ENCODE assay signal across 8 mouse cellular contexts in genomic region chr4:101292028-101292735, GRCm38 (mm10). TPM values are rescaled to one million over a fixed set of nuclear protein-coding genes. Genes with fewer than 3 reads are reported as not detected.
A peak's percentile ranks its signal among the peaks of the same experiment; 100 is the strongest.
DNase-seq lines count a peak whose midpoint lies in the region; ATAC-seq and TF ChIP-seq lines count a peak whose summit lies in the region.

No protein-coding gene starts in this region.

- H3K79me2 ChIP-seq in CH12.LX (replicated peaks; ENCODE audit: control insufficient read depth, extremely low read depth, insufficient read depth, poor library complexity, severe bottlenecking), result no peaks in the 10 kb centered on the region

- no peak for ATAC-seq in forebrain, embryonic 12.5 days (ENCODE audit: low FRiP score)
- peak; percentile 78 for ATAC-seq in heart, postnatal 0 days (ENCODE audit: insufficient read depth, low read depth)
- peak; percentile 85 for ATAC-seq in liver, postnatal 0 days
- peak; percentile 66 for ATAC-seq in neural tube, embryonic 13.5 days (ENCODE audit: low read depth)

- H3K9ac ChIP-seq in CH12.LX (ENCODE audit: insufficient read depth, low read depth), result no peak overlapping the region
- H3K9ac ChIP-seq in forebrain, embryonic 12.5 days, result peak overlapping the region; percentile 61
- H3K9ac ChIP-seq in heart, postnatal 0 days (replicated peaks; ENCODE audit: low read depth, low read length), result peak overlapping the region; percentile 60
- peak overlapping the region; percentile 74 for H3K9ac ChIP-seq in liver, postnatal 0 days (replicated peaks)
- peak overlapping the region; percentile 57 for H3K9ac ChIP-seq in neural tube, embryonic 13.5 days

- TF ChIP-seq RAD21 in CH12.LX (IDR thresholded peaks at IDR 0.05; ENCODE audit: low read depth, low read length), result no peak

- no peak overlapping the region for H3K27ac ChIP-seq in CH12.LX (ENCODE audit: insufficient read depth, low read depth)
- no peak overlapping the region for H3K27ac ChIP-seq in forebrain, embryonic 12.5 days
- H3K27ac ChIP-seq in heart, postnatal 0 days (ENCODE audit: low read depth), result peak overlapping the region; percentile 75
- H3K27ac ChIP-seq in liver, postnatal 0 days (ENCODE audit: low read depth), result peak overlapping the region; percentile 95
- H3K27ac ChIP-seq in neural tube, embryonic 13.5 days (replicated peaks), result no peak overlapping the region

- dilution Hi-C loops in CH12.LX (cut with MboI; ENCODE audit: extremely low pct_ligation_motif_present, extremely low pct_unique_long_range_greater_than_20kb, low sequenced_read_pairs), result no loop called here

- no peaks in the 10 kb centered on the region for H3K27me3 ChIP-seq in CH12.LX (replicated peaks)
- H3K27me3 ChIP-seq in forebrain, embryonic 12.5 days, result peaks cover 59% of the 10 kb centered on the region
- 0 out of 2 replicates have a peak, but pooled peaks cover 3% of the 10 kb centered on the region for H3K27me3 ChIP-seq in heart, postnatal 0 days (ENCODE audit: control insufficient read depth, insufficient read depth, low read length)
- H3K27me3 ChIP-seq in liver, postnatal 0 days (ENCODE audit: insufficient read depth, low read length), result no peaks in the 10 kb centered on the region; the same call in 1 of the 2 replicates
- H3K27me3 ChIP-seq in neural tube, embryonic 13.5 days, result peaks cover 69% of the 10 kb centered on the region

- TF ChIP-seq POLR2A in CH12.LX (IDR thresholded peaks at IDR 0.05; ENCODE audit: low read depth, low read length), result no peak

- no peak for TF ChIP-seq CTCF in CH12.LX (conservative IDR thresholded peaks at IDR 0.05 in 1 of 2, IDR thresholded peaks at IDR 0.05 in 1 of 2; ENCODE audit: low read depth in 2 of 2, low read length in 2 of 2)
- TF ChIP-seq CTCF in heart, postnatal 0 days (IDR thresholded peaks at IDR 0.05; ENCODE audit: low read depth), result 0 out of 2 replicates have a peak, but pooled peaks have one; percentile 0
- 0 out of 2 replicates have a peak, but pooled peaks have one; percentile 1 for TF ChIP-seq CTCF in liver, postnatal 0 days (IDR thresholded peaks at IDR 0.05; ENCODE audit: low read depth)

- DNase-seq in CH12.LX (ENCODE audit: extremely low read depth), result no peak
- DNase-seq in c-Kit-positive CD71-positive TER-119-positive erythroid progenitor cells, embryonic 14.5 days (ENCODE audit: low spot score), result peak; percentile 64
- DNase-seq in heart, postnatal 0 days (ENCODE audit: low spot score), result peak; percentile 73
- peak; percentile 91 to 95 for DNase-seq in kidney, postnatal 4 days
- peak; percentile 86 for DNase-seq in liver, postnatal 0 days
- peak; percentile 89 for DNase-seq in testis, postnatal 10 days (ENCODE audit: low spot score)

- no peak for TF ChIP-seq EP300 in CH12.LX (IDR thresholded peaks at IDR 0.05; ENCODE audit: low read length)
- peak; percentile 70 for TF ChIP-seq EP300 in heart, postnatal 0 days (IDR thresholded peaks at IDR 0.05; ENCODE audit: low read depth)
- no peak; the same call in 1 of the 2 replicates for TF ChIP-seq EP300 in liver, postnatal 0 days (IDR thresholded peaks at IDR 0.05; ENCODE audit: low read depth)

- under 1% methylated on average over 41 of the region's 41 CpGs for WGBS in forebrain, embryonic 12.5 days
- 1% methylated on average over 41 of the region's 41 CpGs for WGBS in heart, postnatal 0 days
- WGBS in liver, postnatal 0 days (ENCODE audit: insufficient replicate concordance), result under 1% methylated on average over 41 of the region's 41 CpGs
- 2% methylated on average over 41 of the region's 41 CpGs for WGBS in neural tube, embryonic 13.5 days

- in situ Hi-C loops in CH12.LX (cut with MboI; ENCODE audit: low pct_ligation_motif_present, low pct_unique_long_range_greater_than_20kb, low sequenced_read_pairs), result no loop called here

- no peaks in the 10 kb centered on the region for H3K4me1 ChIP-seq in CH12.LX (ENCODE audit: control insufficient read depth in 1 of 2, insufficient read depth in 2 of 2)
- H3K4me1 ChIP-seq in forebrain, embryonic 12.5 days, result peaks cover 22% of the 10 kb centered on the region
- H3K4me1 ChIP-seq in heart, postnatal 0 days (ENCODE audit: control insufficient read depth, insufficient read depth), result 0 out of 2 replicates have a peak, but pooled peaks cover 12% of the 10 kb centered on the region
- H3K4me1 ChIP-seq in liver, postnatal 0 days (ENCODE audit: insufficient read depth), result peaks cover 39% of the 10 kb centered on the region
- H3K4me1 ChIP-seq in neural tube, embryonic 13.5 days (replicated peaks), result peaks cover 20% of the 10 kb centered on the region

- H3K36me3 ChIP-seq in CH12.LX (replicated peaks in 1 of 2; ENCODE audit: control insufficient read depth in 1 of 2, insufficient read depth in 1 of 2, low read length in 1 of 2), result no peaks in the 10 kb centered on the region
- H3K36me3 ChIP-seq in forebrain, embryonic 12.5 days (replicated peaks), result no peaks in the 10 kb centered on the region
- H3K36me3 ChIP-seq in heart, postnatal 0 days (replicated peaks; ENCODE audit: control insufficient read depth, insufficient read depth, low read length), result no peaks in the 10 kb centered on the region
- no peaks in the 10 kb centered on the region for H3K36me3 ChIP-seq in liver, postnatal 0 days (replicated peaks; ENCODE audit: insufficient read depth, low read length)
- no peaks in the 10 kb centered on the region for H3K36me3 ChIP-seq in neural tube, embryonic 13.5 days

- peak overlapping the region; percentile 37; the same call in 1 of the 2 replicates for H3K4me2 ChIP-seq in CH12.LX (ENCODE audit: insufficient read depth, low read depth, poor library complexity, severe bottlenecking)
- H3K4me2 ChIP-seq in forebrain, embryonic 12.5 days, result peak overlapping the region; percentile 71
- H3K4me2 ChIP-seq in heart, postnatal 0 days (ENCODE audit: low read depth, low read length), result peak overlapping the region; percentile 95
- peak overlapping the region; percentile 91 for H3K4me2 ChIP-seq in liver, postnatal 0 days (ENCODE audit: low read depth, low read length)
- H3K4me2 ChIP-seq in neural tube, embryonic 13.5 days, result peak overlapping the region; percentile 69

- H3K4me3 ChIP-seq in CH12.LX (replicated peaks in 1 of 3; ENCODE audit: low read depth in 2 of 3, low read length in 2 of 3, poor library complexity in 1 of 3), result no peak overlapping the region
- H3K4me3 ChIP-seq in forebrain, embryonic 12.5 days (replicated peaks), result peak overlapping the region; percentile 46
- peak overlapping the region; percentile 58 for H3K4me3 ChIP-seq in heart, postnatal 0 days (ENCODE audit: low read depth, low read length)
- H3K4me3 ChIP-seq in liver, postnatal 0 days (ENCODE audit: low read depth, low read length), result peak overlapping the region; percentile 49
- H3K4me3 ChIP-seq in neural tube, embryonic 13.5 days, result peak overlapping the region; percentile 39

- no peaks in the 10 kb centered on the region for H3K9me3 ChIP-seq in CH12.LX (replicated peaks; ENCODE audit: low read length)
- H3K9me3 ChIP-seq in forebrain, embryonic 12.5 days, result no peaks in the 10 kb centered on the region
- no peaks in the 10 kb centered on the region for H3K9me3 ChIP-seq in heart, postnatal 0 days (replicated peaks; ENCODE audit: control insufficient read depth, low read length)
- no peaks in the 10 kb centered on the region for H3K9me3 ChIP-seq in liver, postnatal 0 days (ENCODE audit: low read length)
- no peaks in the 10 kb centered on the region for H3K9me3 ChIP-seq in neural tube, embryonic 13.5 days

TF ChIP-seq in CH12.LX, 34 proteins besides CTCF, POLR2A, EP300 and RAD21:
- TF ChIP-seq ELF1 (IDR thresholded peaks at IDR 0.05; ENCODE audit: low read depth, low read length), result no peak
- TF ChIP-seq MEF2A (IDR thresholded peaks at IDR 0.05; ENCODE audit: borderline replicate concordance, low read depth, low read length), result no peak
- TF ChIP-seq ZMIZ1 (IDR thresholded peaks at IDR 0.05; ENCODE audit: low read depth, low read length), result no peak
- TF ChIP-seq SIN3A (IDR thresholded peaks at IDR 0.05; ENCODE audit: low read length), result no peak
- TF ChIP-seq ETS1 (conservative IDR thresholded peaks at IDR 0.05; ENCODE audit: low read depth, low read length), result no peak
- TF ChIP-seq USF2 (conservative IDR thresholded peaks at IDR 0.05; ENCODE audit: low read depth, low read length), result no peak
- no peak for TF ChIP-seq RCOR1 (conservative IDR thresholded peaks at IDR 0.05; ENCODE audit: low read depth, low read length)
- no peak for TF ChIP-seq CHD1 (IDR thresholded peaks at IDR 0.05; ENCODE audit: low read depth, low read length)
- TF ChIP-seq SMC3 (IDR thresholded peaks at IDR 0.05; ENCODE audit: low read depth, low read length), result no peak
- TF ChIP-seq CHD2 (IDR thresholded peaks at IDR 0.05; ENCODE audit: low read length), result no peak
- TF ChIP-seq POLR2AphosphoS2 (IDR thresholded peaks at IDR 0.05; ENCODE audit: low read depth, low read length), result no peak
- no peak for TF ChIP-seq USF1 (IDR thresholded peaks at IDR 0.05; ENCODE audit: low read depth, low read length)
- TF ChIP-seq ZNF384 (IDR thresholded peaks at IDR 0.05; ENCODE audit: low read depth, low read length), result no peak
- TF ChIP-seq JUN (IDR thresholded peaks at IDR 0.05; ENCODE audit: insufficient read depth, low read depth, low read length), result no peak
- TF ChIP-seq IRF4 (IDR thresholded peaks at IDR 0.05; ENCODE audit: low read depth, low read length), result no peak

RNA-seq across cellular contexts. Expression of gene Jak1, which starts 27.1 kb away (rescaled TPM):
- total RNA-seq in CH12.LX (2012; rRNA removed) (26.9 and 28.6 TPM in 2 replicates), CH12.LX (2014; rRNA removed) (33.3 and 33.9 TPM in 2 replicates)
- polyA plus RNA-seq in CH12.LX (2012; ENCODE audit: insufficient read length, low read depth), result 45.2 and 51.4 TPM in 2 replicates
- polyA plus RNA-seq in forebrain, embryonic 12.5 days (2016; fragmentation: Nextera tagmentation; extraction: Ambion mirVana), result 44.9 and 46.0 TPM in 2 replicates
- 37.4 and 44.2 TPM in 2 replicates for total RNA-seq in heart, postnatal 0 days (2014; rRNA removed; ENCODE audit: low replicate concordance)
- polyA plus RNA-seq in heart, postnatal 0 days (2015; fragmentation: Nextera tagmentation; extraction: Ambion mirVana), result 55.1 and 63.4 TPM in 2 replicates
- 33.9 and 51.2 TPM in 2 replicates for polyA plus RNA-seq in liver, postnatal 0 days (2015; fragmentation: Nextera tagmentation; extraction: Ambion mirVana)
- 68.7 and 74.6 TPM in 2 replicates for polyA plus RNA-seq in neural tube, embryonic 13.5 days (2015; fragmentation: Nextera tagmentation; extraction: Ambion mirVana)

Comparison
In these comparisons a context has a peak if more than half of its experiments do, and no peak if none do; other contexts are left out.
1. H3K27ac ChIP-seq: peak in heart, postnatal 0 days (single experiment) and liver, postnatal 0 days (single experiment); none in CH12.LX (single experiment), forebrain, embryonic 12.5 days (single experiment) and neural tube, embryonic 13.5 days (single experiment).
2. H3K4me2 ChIP-seq: peak in every context shown above with its lines; median percentile 95 in heart, postnatal 0 days; 91 in liver, postnatal 0 days; 71 in forebrain, embryonic 12.5 days; 69 in neural tube, embryonic 13.5 days; 37 in CH12.LX.
3. H3K4me3 ChIP-seq: peak in forebrain, embryonic 12.5 days (single experiment), heart, postnatal 0 days (single experiment), liver, postnatal 0 days (single experiment) and neural tube, embryonic 13.5 days (single experiment); none in CH12.LX (0 of 3).
4. CTCF ChIP-seq: peak in heart, postnatal 0 days (single experiment) and liver, postnatal 0 days (single experiment); none in CH12.LX (0 of 2).